ENCODE assay signal across 20 mouse cellular contexts in genomic region chrX:169846187-169846586, GRCm38 (mm10).
"Had no signal": no experiment of that assay in that cellular context is flagged by ENCODE, and none has a peak within 500 bp of the region (broad histone marks: within the 10 kb centered on the region; RNA-seq: fewer than 3 reads in every experiment).

No protein-coding gene starts in this region.

- H3K4me1 ChIP-seq: liver, embryonic 13.5 days; liver, embryonic 15.5 days; lung, embryonic 15.5 days; neural tube, embryonic 15.5 days had no signal

- H3K27ac ChIP-seq: liver, embryonic 13.5 days; liver, embryonic 15.5 days; lung, embryonic 15.5 days; neural tube, embryonic 13.5 days; neural tube, embryonic 15.5 days had no signal

- H3K9me3 ChIP-seq: liver, embryonic 13.5 days; liver, embryonic 15.5 days; lung, embryonic 15.5 days; midbrain, embryonic 12.5 days; neural tube, embryonic 13.5 days; neural tube, embryonic 15.5 days had no signal

- H3K4me2 ChIP-seq: liver, embryonic 13.5 days; liver, embryonic 15.5 days; lung, embryonic 15.5 days; midbrain, embryonic 12.5 days; neural tube, embryonic 13.5 days; neural tube, embryonic 15.5 days had no signal

- DNase-seq: liver, embryonic 13.5 days; liver, postnatal 0 days; lung, adult 2 months; lung, postnatal 14 days; lung, postnatal 4 days; retina, postnatal 1 day; right cerebral cortex, adult 18-20 months; right cerebral cortex, postnatal 25 days; right cerebral cortex, postnatal 4 days; spleen, adult 18-20 months; thymus, adult 18-20 months; thymus, postnatal 14 days; thymus, postnatal 36 days had no signal

- H3K36me3 ChIP-seq: liver, embryonic 13.5 days; liver, embryonic 15.5 days; lung, embryonic 15.5 days; midbrain, embryonic 12.5 days; neural tube, embryonic 13.5 days; neural tube, embryonic 15.5 days had no signal

- H3K4me3 ChIP-seq: liver, embryonic 13.5 days; liver, embryonic 15.5 days; lung, embryonic 15.5 days; midbrain, embryonic 12.5 days; myocyte; neural tube, embryonic 13.5 days; neural tube, embryonic 15.5 days had no signal

- H3K9ac ChIP-seq: liver, embryonic 13.5 days; liver, embryonic 15.5 days; liver, postnatal 0 days; lung, embryonic 15.5 days; midbrain, embryonic 12.5 days; neural tube, embryonic 13.5 days; neural tube, embryonic 15.5 days had no signal

- ATAC-seq: liver, postnatal 0 days; lung, postnatal 0 days had no signal

- H3K27me3 ChIP-seq: liver, embryonic 13.5 days; liver, embryonic 15.5 days had no signal
